Mouse (Mus musculus) bone marrow, adult 2 months (tissue): ENCODE measurements around the gene Slc41a3. TPM values are rescaled to one million over a fixed set of nuclear protein-coding genes. Genes with fewer than 3 reads are reported as not detected.
"Not testable (repeated sequence)": the region's sequence is repeated elsewhere in the genome, so short reads cannot be mapped to it uniquely, and the experiment has no call there.

Experiments
- H3K27ac ChIP-seq: fragments of 200-500 bp; 2 replicates; pipeline ENCODE4 v1.5.1; 2012; ENCODE audit warnings: low read depth, mild to moderate bottlenecking, control low read depth, inconsistent platforms, low read length; ENCODE audit not compliant: control insufficient read depth, poor library complexity, insufficient read depth
- H3K4me1 ChIP-seq: fragments of 200-500 bp; 2 replicates; pipeline ENCODE4 v1.6.1; 2011; ENCODE audit warnings: low read length; ENCODE audit not compliant: control insufficient read depth, insufficient read depth
- H3K4me3 ChIP-seq: fragments of 200-500 bp; replicated peaks from 2 replicates; pipeline ENCODE3; 2011; ENCODE audit warnings: mild to moderate bottlenecking, low read depth, low read length, control low read depth; ENCODE audit not compliant: control insufficient read depth
- CTCF ChIP-seq: fragments of 200-500 bp; IDR thresholded peaks from 2 replicates; pipeline ENCODE4 v1.5.1; 2011; ENCODE audit warnings: low read length, control low read depth; ENCODE audit not compliant: control insufficient read depth, insufficient read depth
- POLR2A ChIP-seq: fragments of 200-500 bp; IDR thresholded peaks from 2 replicates; pipeline ENCODE4 v1.6.1; 2011; ENCODE audit warnings: low read depth, mild to moderate bottlenecking, control low read depth, low read length, borderline replicate concordance; ENCODE audit not compliant: control insufficient read depth
- WGBS: fragments of 180-500 bp; shearing (Covaris S2); methylation state at CpG from one replicate; pipeline ENCODE4 v1.1.7; 2018; 5-methylcytosine and 5-hydroxymethylcytosine counted together
- polyA plus RNA-seq: library from polyadenylated mRNA; stranded (reverse); fragments of >200 nt; gene quantifications from 2 replicates; pipeline ENCODE4 v1.2.4, GENCODE M21; 2011; ENCODE audit warnings: low replicate concordance; ENCODE audit not compliant: missing spikeins, insufficient read depth, insufficient read length

Slc41a3 gene
- polyA plus RNA-seq, 1 experiment, result 4.8 TPM

DNA sequence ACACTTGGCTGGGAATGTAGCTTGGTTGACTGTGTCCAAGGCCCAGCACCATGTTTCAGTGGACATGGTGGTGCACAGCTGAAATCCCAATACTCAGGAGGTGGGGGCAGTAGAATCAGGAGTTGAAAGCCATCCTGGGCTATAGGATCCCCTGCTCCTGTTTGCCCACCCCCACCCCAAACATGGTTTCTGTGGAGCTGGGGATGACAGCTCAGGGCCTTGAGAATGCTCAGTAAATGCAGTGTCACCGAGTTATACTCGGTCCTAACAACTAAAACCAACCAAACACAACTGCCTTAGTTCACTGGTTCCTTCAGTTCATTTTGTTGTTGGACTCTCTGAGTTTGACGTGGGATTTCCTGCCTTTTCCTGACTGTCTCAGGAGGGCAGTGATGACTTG, 38.5 kb downstream of the Slc41a3 start:
- no peaks in the 10 kb centered on the region for H3K4me1 ChIP-seq
- H3K4me3 ChIP-seq, result no peak overlapping the region
- 83% methylated on average over 3 of the region's 3 CpGs for WGBS
- H3K27ac ChIP-seq, result no peak overlapping the region
- TF ChIP-seq CTCF, result no peak
- TF ChIP-seq POLR2A, result no peak

- no peak overlapping the region for H3K4me3 ChIP-seq
- no peaks in the 10 kb centered on the region for H3K4me1 ChIP-seq
- no peak overlapping the region for H3K27ac ChIP-seq
- TF ChIP-seq CTCF (no peak), POLR2A (no peak)
- 75% methylated on average over 4 of the region's 4 CpGs for WGBS
Observed at GRCm38 (mm10) chr6:90644965-90645364, 40.4 kb downstream of the Slc41a3 start.

- Histone ChIP-seq H3K4me3 (no peak overlapping the region), H3K4me1 (no peaks in the 10 kb centered on the region), H3K27ac (no peak overlapping the region)
- TF ChIP-seq CTCF (no peak), POLR2A (no peak)
- WGBS, result 85% methylated on average over 6 of the region's 6 CpGs
Observed at GRCm38 (mm10) chr6:90648391-90648790, 43.9 kb downstream of the Slc41a3 start.

DNA sequence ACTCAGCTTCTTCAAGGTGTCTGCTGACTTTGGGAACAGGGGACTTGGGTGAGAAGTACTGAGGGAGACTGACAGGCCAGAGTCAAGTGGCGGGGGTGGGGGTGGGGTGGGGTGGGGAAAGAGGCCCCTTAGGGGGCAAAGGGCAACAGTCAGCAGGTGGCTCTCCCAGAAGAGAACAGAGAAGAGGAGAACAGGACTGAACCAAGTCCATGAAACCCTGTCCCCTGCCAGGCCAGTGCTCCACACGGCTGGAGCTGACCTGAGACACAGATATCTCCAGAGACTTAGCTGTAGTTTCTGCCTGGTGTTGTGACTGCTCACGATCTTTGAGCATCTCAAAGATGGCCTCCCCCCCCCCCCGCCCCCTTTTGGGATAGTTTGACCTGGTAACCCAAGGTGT, 44.8 kb downstream of the Slc41a3 start:
- Histone ChIP-seq H3K4me3 (no peak overlapping the region), H3K4me1 (no peaks in the 10 kb centered on the region), H3K27ac (no peak overlapping the region)
- 75% methylated on average over 4 of the region's 4 CpGs for WGBS
- TF ChIP-seq POLR2A (no peak), CTCF (no peak)

DNA sequence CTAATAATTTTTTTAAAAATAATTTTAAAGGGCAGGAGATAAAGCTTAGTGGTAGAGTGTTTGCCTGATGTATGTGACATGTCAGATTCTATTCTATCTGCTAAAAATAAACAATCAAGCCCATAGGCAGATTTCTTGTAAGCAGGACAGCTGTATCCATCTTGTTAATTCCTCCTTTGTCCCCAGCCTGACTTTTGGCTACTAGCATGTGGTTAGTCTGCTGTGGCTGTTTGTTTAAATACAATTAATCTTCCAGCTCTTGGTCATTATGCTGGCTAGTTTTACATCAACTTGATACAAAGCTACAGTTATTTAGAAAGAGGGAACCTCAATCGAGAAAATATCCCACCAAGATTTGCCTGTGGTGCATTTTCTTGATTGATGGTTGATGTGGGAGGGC, 46.1 kb downstream of the Slc41a3 start:
- no peaks in the 10 kb centered on the region for H3K4me1 ChIP-seq
- H3K27ac ChIP-seq, result no peak overlapping the region
- TF ChIP-seq CTCF, result no peak
- no peak for TF ChIP-seq POLR2A
- H3K4me3 ChIP-seq, result no peak overlapping the region
- WGBS, result 13% methylated on average over 1 of the region's 1 CpGs

DNA sequence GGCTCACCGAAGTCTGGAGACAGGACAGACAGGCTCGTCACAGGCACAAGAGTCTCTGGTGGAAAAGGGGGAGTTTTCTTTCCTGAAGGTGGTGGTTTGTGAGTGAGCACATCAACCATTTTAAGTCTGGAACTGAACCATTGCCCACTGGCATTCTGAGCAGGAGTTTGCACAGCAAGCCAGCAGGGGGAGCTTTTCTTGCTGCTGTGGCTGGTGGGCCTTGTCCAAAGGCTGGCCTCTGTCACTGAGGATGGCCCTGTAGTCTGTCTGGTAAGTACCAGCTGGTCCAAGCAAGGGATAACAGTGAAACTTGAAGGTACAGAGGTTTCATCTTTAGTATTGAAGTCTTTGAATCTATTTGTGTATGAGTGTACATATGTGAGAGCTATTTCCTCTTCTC, 49.2 kb downstream of the Slc41a3 start:
- TF ChIP-seq POLR2A (no peak), CTCF (peak; percentile 79)
- H3K4me3 ChIP-seq, result no peak overlapping the region
- WGBS, result 46% methylated on average over 2 of the region's 2 CpGs

DNA sequence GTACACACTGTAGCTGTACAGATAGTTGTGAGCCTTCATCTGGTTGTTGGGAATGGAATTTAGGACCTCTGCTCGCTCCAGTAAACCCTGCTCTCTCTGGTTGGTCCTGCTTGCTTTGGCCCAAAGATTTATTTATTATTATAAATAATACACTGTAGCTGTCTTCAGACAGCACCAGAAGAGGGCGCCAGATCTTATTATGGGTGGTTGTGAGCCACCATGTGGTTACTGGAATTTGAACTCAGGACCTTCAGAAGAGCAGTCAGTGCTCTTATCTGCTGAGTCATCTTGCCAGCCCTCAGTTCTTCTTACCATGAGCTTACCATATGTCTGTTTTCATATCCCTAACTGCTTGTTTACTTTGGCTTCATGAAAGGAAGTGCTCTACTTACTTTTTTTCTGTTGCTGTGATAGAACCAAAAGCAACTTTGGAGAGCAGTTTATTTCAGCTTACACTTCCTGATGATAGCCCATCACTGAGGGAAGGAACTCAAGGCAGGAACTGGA, 51.9 kb downstream of the Slc41a3 start:
- H3K27ac ChIP-seq, H3K4me1 ChIP-seq, H3K4me3 ChIP-seq: not testable (repeated sequence)
- WGBS, result 52% methylated on average over 2 of the region's 2 CpGs

More for the DNA sequence above, 49.2 kb downstream of the Slc41a3 start:
- H3K27ac ChIP-seq, result no peak overlapping the region
- H3K4me1 ChIP-seq, result no peaks in the 10 kb centered on the region

DNA sequence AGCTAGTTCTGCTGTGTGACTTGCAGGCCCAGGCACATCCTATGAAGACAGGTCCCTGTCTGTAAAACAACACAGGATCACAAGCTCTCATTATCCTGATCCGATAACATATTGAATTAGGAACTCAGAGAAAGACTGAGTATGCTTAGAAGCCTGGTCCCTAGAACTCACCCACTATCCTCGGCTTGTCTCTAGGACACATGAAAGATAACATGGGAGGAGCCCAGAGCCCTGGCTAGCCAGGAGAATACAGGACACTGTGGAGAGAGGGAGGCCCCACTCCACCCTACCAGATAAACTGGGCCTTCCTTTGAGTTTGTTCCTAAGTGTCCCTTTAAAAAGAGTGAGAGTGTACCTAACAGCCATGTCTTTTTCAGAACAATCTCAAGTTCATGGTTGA, 55.4 kb downstream of the Slc41a3 start:
- no peak overlapping the region for H3K27ac ChIP-seq
- no peak for TF ChIP-seq CTCF
- TF ChIP-seq POLR2A, result no peak
- H3K4me1 ChIP-seq, result peaks cover 1% of the 10 kb centered on the region; the same call in 1 of the 2 replicates
- WGBS, result 75% methylated on average over 2 of the region's 2 CpGs
- no peak overlapping the region for H3K4me3 ChIP-seq

- WGBS, result 87% methylated on average over 20 of the region's 20 CpGs
- Histone ChIP-seq H3K27ac (no peak overlapping the region), H3K4me3 (no peak overlapping the region), H3K4me1 (peaks cover 1% of the 10 kb centered on the region; the same call in 1 of the 2 replicates)
- TF ChIP-seq POLR2A (no peak), CTCF (no peak)
Observed at GRCm38 (mm10) chr6:90660398-90661028, 56.0 kb downstream of the Slc41a3 start.
